Mouse (Mus musculus): ENCODE data around the gene Mettl22. TPM values are rescaled to one million over a fixed set of nuclear protein-coding genes. Genes with fewer than 3 reads are reported as not detected.

Mettl22 gene
- total and polyA plus RNA-seq, 3 experiments = 29.4 to 63.1 (median 35.6) TPM

GRCm38 (mm10) chr16:8532894-8533293 is 62.3 kb downstream of the Mettl22 start:
- no peak overlapping the region for H3K9ac ChIP-seq (ENCODE audit: low read depth, low read length)
- H3K79me2 ChIP-seq (replicated peaks; ENCODE audit: control insufficient read depth, insufficient read depth, low read length) = no peaks in the 10 kb centered on the region
- no peaks in the 10 kb centered on the region for H3K27me3 ChIP-seq (ENCODE audit: control insufficient read depth, insufficient read depth, low read length)
- no peak overlapping the region for H3K4me3 ChIP-seq
- no peaks in the 10 kb centered on the region for H3K36me3 ChIP-seq (ENCODE audit: control insufficient read depth, insufficient read depth, low read length)
- 74% methylated on average over 7 of the region's 7 CpGs for WGBS
- no peaks in the 10 kb centered on the region for H3K4me1 ChIP-seq (ENCODE audit: control insufficient read depth, insufficient read depth, low read length)
- DNase-seq = no peak
- H3K27ac ChIP-seq = no peak overlapping the region
- intact Hi-C loops (cut with DNase I) = no loop called here
- no peak for TF ChIP-seq POLR2A (IDR thresholded peaks at IDR 0.05; ENCODE audit: insufficient read depth, low read depth, low read length)
- TF ChIP-seq CTCF (IDR thresholded peaks at IDR 0.05) = no peak
- TF ChIP-seq EP300 (IDR thresholded peaks at IDR 0.05; ENCODE audit: insufficient read depth, low read depth, low read length) = no peak

GRCm38 (mm10) chr16:8533477-8533876 is 62.9 kb downstream of the Mettl22 start:
- Histone ChIP-seq H3K79me2 (replicated peaks; ENCODE audit: control insufficient read depth, insufficient read depth, low read length) (no peaks in the 10 kb centered on the region), H3K4me1 (ENCODE audit: control insufficient read depth, insufficient read depth, low read length) (no peaks in the 10 kb centered on the region), H3K36me3 (ENCODE audit: control insufficient read depth, insufficient read depth, low read length) (no peaks in the 10 kb centered on the region), H3K27ac (no peak overlapping the region), H3K4me3 (no peak overlapping the region), H3K9ac (ENCODE audit: low read depth, low read length) (no peak overlapping the region), H3K27me3 (ENCODE audit: control insufficient read depth, insufficient read depth, low read length) (no peaks in the 10 kb centered on the region)
- DNase-seq = no peak
- intact Hi-C loops (cut with DNase I) = no loop called here
- 89% methylated on average over 6 of the region's 6 CpGs for WGBS
- TF ChIP-seq POLR2A (IDR thresholded peaks at IDR 0.05; ENCODE audit: insufficient read depth, low read depth, low read length) (no peak), CTCF (IDR thresholded peaks at IDR 0.05) (no peak), EP300 (IDR thresholded peaks at IDR 0.05; ENCODE audit: insufficient read depth, low read depth, low read length) (no peak)

GRCm38 (mm10) chr16:8534466-8535200 is 64.0 kb downstream of the Mettl22 start:
- Histone ChIP-seq H3K9ac (ENCODE audit: low read depth, low read length) (no peak overlapping the region), H3K79me2 (replicated peaks; ENCODE audit: control insufficient read depth, insufficient read depth, low read length) (no peaks in the 10 kb centered on the region), H3K27ac (peak overlapping the region; percentile 0; the same call in 1 of the 2 replicates), H3K36me3 (ENCODE audit: control insufficient read depth, insufficient read depth, low read length) (no peaks in the 10 kb centered on the region), H3K4me1 (ENCODE audit: control insufficient read depth, insufficient read depth, low read length) (no peaks in the 10 kb centered on the region), H3K4me3 (no peak overlapping the region), H3K27me3 (ENCODE audit: control insufficient read depth, insufficient read depth, low read length) (no peaks in the 10 kb centered on the region)
- intact Hi-C loops (cut with DNase I) = no loop called here
- WGBS = 84% methylated on average over 11 of the region's 11 CpGs
- DNase-seq = no peak
- no peak for TF ChIP-seq POLR2A (IDR thresholded peaks at IDR 0.05; ENCODE audit: insufficient read depth, low read depth, low read length)
- TF ChIP-seq EP300 (IDR thresholded peaks at IDR 0.05; ENCODE audit: insufficient read depth, low read depth, low read length) = no peak
- TF ChIP-seq CTCF (IDR thresholded peaks at IDR 0.05) = no peak

- H3K36me3 ChIP-seq (ENCODE audit: control insufficient read depth, insufficient read depth, low read length) = no peaks in the 10 kb centered on the region
- H3K27ac ChIP-seq = peak overlapping the region; percentile 0
- peak in 1 of 2 experiments; percentile 14 for DNase-seq
- intact Hi-C loops (cut with DNase I) = no loop called here
- TF ChIP-seq EP300 (IDR thresholded peaks at IDR 0.05; ENCODE audit: insufficient read depth, low read depth, low read length) (no peak), CTCF (IDR thresholded peaks at IDR 0.05) (no peak), POLR2A (IDR thresholded peaks at IDR 0.05; ENCODE audit: insufficient read depth, low read depth, low read length) (no peak)
- no peak overlapping the region for H3K9ac ChIP-seq (ENCODE audit: low read depth, low read length)
- H3K4me3 ChIP-seq = no peak overlapping the region
- H3K27me3 ChIP-seq (ENCODE audit: control insufficient read depth, insufficient read depth, low read length) = no peaks in the 10 kb centered on the region
- no peaks in the 10 kb centered on the region for H3K4me1 ChIP-seq (ENCODE audit: control insufficient read depth, insufficient read depth, low read length)
- WGBS = 72% methylated on average over 6 of the region's 6 CpGs
- no peaks in the 10 kb centered on the region for H3K79me2 ChIP-seq (replicated peaks; ENCODE audit: control insufficient read depth, insufficient read depth, low read length)
Measured at GRCm38 (mm10) chr16:8535411-8535810, 64.8 kb downstream of the Mettl22 start.

- Histone ChIP-seq H3K4me1 (ENCODE audit: control insufficient read depth, insufficient read depth, low read length) (peaks cover 4% of the 10 kb centered on the region; the same call in 1 of the 2 replicates), H3K27me3 (ENCODE audit: control insufficient read depth, insufficient read depth, low read length) (no peaks in the 10 kb centered on the region), H3K79me2 (replicated peaks; ENCODE audit: control insufficient read depth, insufficient read depth, low read length) (no peaks in the 10 kb centered on the region), H3K4me3 (no peak overlapping the region), H3K36me3 (ENCODE audit: control insufficient read depth, insufficient read depth, low read length) (no peaks in the 10 kb centered on the region), H3K27ac (no peak overlapping the region), H3K9ac (ENCODE audit: low read depth, low read length) (no peak overlapping the region)
- TF ChIP-seq CTCF (IDR thresholded peaks at IDR 0.05) (no peak), POLR2A (IDR thresholded peaks at IDR 0.05; ENCODE audit: insufficient read depth, low read depth, low read length) (no peak), EP300 (IDR thresholded peaks at IDR 0.05; ENCODE audit: insufficient read depth, low read depth, low read length) (no peak)
- intact Hi-C loops (cut with DNase I) = no loop called here
- no peak for DNase-seq
- 74% methylated on average over 9 of the region's 9 CpGs for WGBS
Measured at GRCm38 (mm10) chr16:8539150-8539865, 68.7 kb downstream of the Mettl22 start.

Other genes with a start within 250 kb of the Mettl22 start
- gene Tmem114, start 45.7 kb upstream of the Mettl22 start, total RNA-seq (2021) = not detected
- gene Tmem114, start 45.7 kb upstream of the Mettl22 start, polyA plus RNA-seq (2012; rRNA removed) = not detected in 2 replicates
- 1 to 10 TPM; 5.7 to 6.9 TPM for gene Abat, start 42.6 kb downstream of the Mettl22 start, total RNA-seq (2021)
- gene Abat, start 42.6 kb downstream of the Mettl22 start, polyA plus RNA-seq (2012; rRNA removed) = 11.5 and 16.6 TPM in 2 replicates
- 10 to 100 TPM; 28.8 to 29.1 TPM for gene Pmm2, start 166.9 kb downstream of the Mettl22 start, total RNA-seq (2021)
- 38.8 and 50.2 TPM in 2 replicates for gene Pmm2, start 166.9 kb downstream of the Mettl22 start, polyA plus RNA-seq (2012; rRNA removed)
- gene Tmem186, start 166.9 kb downstream of the Mettl22 start, total RNA-seq (2021) = 10 to 100 TPM; 17.2 to 19.1 TPM
- gene Tmem186, start 166.9 kb downstream of the Mettl22 start, polyA plus RNA-seq (2012; rRNA removed) = 13.7 and 20.0 TPM in 2 replicates
- 10 to 100 TPM; 15.2 to 18.3 TPM for gene Carhsp1, start 201.4 kb downstream of the Mettl22 start, total RNA-seq (2021)
- 27.1 and 30.5 TPM in 2 replicates for gene Carhsp1, start 201.4 kb downstream of the Mettl22 start, polyA plus RNA-seq (2012; rRNA removed)
- gene Gm5767, start 210.0 kb downstream of the Mettl22 start, total RNA-seq (2021) = not detected
- 0.39 TPM in 1 of 2 replicates, not detected in the other for gene Gm5767, start 210.0 kb downstream of the Mettl22 start, polyA plus RNA-seq (2012; rRNA removed)